Mouse (Mus musculus) liver, adult 2 months (tissue): ENCODE measurements around the gene Trhde.

Experiments
- CTCF ChIP-seq: fragments of 200-500 bp; IDR thresholded peaks from 2 replicates; pipeline ENCODE4 v1.5.1; 2011; ENCODE audit warnings: low read depth, low read length, control low read depth
- POLR2A ChIP-seq: fragments of 200-500 bp; IDR thresholded peaks from 2 replicates; pipeline ENCODE4 v1.6.1; 2011; ENCODE audit warnings: low read length, control low read depth; ENCODE audit not compliant: insufficient read depth; ENCODE audit errors: extremely low read depth

GRCm38 (mm10) chr10:114567891-114568290, 234.2 kb downstream of the Trhde start:
- TF ChIP-seq CTCF (no peak), POLR2A (no peak)
